Mouse (Mus musculus) megakaryocyte, embryonic 14.5 days (primary cell): Measurements from ENCODE around the gene Zbed4.
"Not testable (repeated sequence)": the region's sequence is repeated elsewhere in the genome, so short reads cannot be mapped to it uniquely, and the experiment has no call there.

Source experiments
- FLI1 ChIP-seq: IDR thresholded peaks from 2 replicates; pipeline ENCODE4 v1.6.1; 2012; ENCODE audit warnings: low read length, inconsistent platforms, mixed read lengths
- GATA1 ChIP-seq: IDR thresholded peaks from 3 replicates; pipeline ENCODE4 v1.6.1; 2012; ENCODE audit warnings: mixed read lengths, low read length, inconsistent platforms, borderline replicate concordance

DNA sequence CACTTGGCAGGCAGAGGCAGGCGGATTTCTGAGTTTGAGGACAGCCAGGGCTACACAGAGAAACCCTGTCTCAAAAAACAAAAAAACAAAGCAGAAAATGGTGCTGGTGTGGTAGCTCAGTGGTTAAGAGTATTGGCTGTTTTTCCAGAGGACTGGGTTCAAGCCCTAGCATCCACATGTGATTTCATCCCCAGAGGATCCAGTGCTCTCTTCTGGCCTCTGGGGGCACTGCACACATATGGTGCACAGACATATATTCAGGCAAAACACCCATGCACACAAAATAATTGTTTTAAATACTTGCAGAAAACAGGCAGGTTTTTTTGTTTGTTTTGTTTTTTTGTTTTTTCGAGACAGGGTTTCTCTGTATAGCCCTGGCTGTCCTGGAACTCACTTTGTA lies 14.7 kb downstream of the Zbed4 start:
- TF ChIP-seq GATA1, FLI1: not testable (repeated sequence)
